Comparison of ENCODE assay signal across 24 mouse cellular contexts in the genomic region with DNA sequence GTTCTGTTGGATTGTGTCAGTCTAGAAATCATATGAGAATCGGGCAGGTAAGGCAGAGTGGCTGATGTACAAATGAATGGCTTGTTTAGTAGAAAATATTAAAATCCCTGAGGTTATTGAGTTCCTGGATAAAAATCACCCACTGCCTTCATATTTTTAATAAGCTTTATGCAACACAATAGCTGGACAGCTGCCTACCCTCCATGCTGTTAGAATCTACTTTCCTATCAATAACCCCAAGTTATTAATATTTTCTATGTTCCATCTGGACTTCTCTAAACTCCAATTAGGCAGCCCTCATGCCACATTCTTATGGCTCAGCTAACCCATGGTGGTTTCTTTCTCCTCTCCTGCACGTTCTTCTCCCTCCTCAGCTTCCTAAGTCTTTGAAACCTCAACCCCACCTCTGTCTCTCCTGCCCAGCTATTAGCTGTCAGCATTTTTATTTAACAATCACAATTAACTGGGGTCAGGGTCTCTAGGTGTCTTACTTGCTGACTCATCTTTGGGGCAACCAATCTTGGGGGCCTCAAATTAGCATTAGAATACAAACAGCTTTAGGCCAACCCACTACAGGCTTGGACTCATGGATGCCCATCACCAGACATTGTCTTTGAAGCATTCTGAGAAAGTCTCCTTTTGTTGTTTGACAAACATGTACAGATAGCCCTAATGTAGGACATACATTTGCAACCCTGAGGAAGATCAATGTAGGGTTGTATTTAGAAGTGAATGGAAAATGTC. TPM values are rescaled to one million over a fixed set of nuclear protein-coding genes. Genes with fewer than 3 reads are reported as not detected.
A peak's percentile ranks its signal among the peaks of the same experiment; 100 is the strongest.
DNase-seq lines count a peak whose midpoint lies in the region.
"Had no signal": no experiment of that assay in that cellular context is flagged by ENCODE, and none has a peak within 500 bp of the region (broad histone marks: within the 10 kb centered on the region; RNA-seq: fewer than 3 reads in every experiment).

No protein-coding gene starts in this region.

- H3K4me3 ChIP-seq in forebrain, embryonic 10.5 days, result no peak overlapping the region
- H3K4me3 ChIP-seq: embryonic facial prominence, embryonic 10.5 days; embryonic facial prominence, embryonic 12.5 days; forebrain, embryonic 13.5 days; forebrain, embryonic 15.5 days had no signal

- WGBS in forebrain, embryonic 10.5 days, result 83% methylated on average over 2 of the region's 2 CpGs

- H3K36me3 ChIP-seq in forebrain, embryonic 10.5 days (replicated peaks), result no peaks in the 10 kb centered on the region
- H3K36me3 ChIP-seq: embryonic facial prominence, embryonic 10.5 days; embryonic facial prominence, embryonic 12.5 days; forebrain, embryonic 15.5 days had no signal

- H3K4me1 ChIP-seq in forebrain, embryonic 10.5 days, result no peaks in the 10 kb centered on the region
- H3K4me1 ChIP-seq: embryonic facial prominence, embryonic 10.5 days; embryonic facial prominence, embryonic 12.5 days; forebrain, embryonic 13.5 days; forebrain, embryonic 15.5 days had no signal

- no peaks in the 10 kb centered on the region for H3K27me3 ChIP-seq in forebrain, embryonic 10.5 days (ENCODE audit: poor library complexity, severe bottlenecking)
- H3K27me3 ChIP-seq: CH12.LX; embryonic facial prominence, embryonic 12.5 days; forebrain, embryonic 13.5 days; forebrain, embryonic 15.5 days; Patski had no signal

- H3K9me3 ChIP-seq in forebrain, embryonic 10.5 days, result no peaks in the 10 kb centered on the region
- H3K9me3 ChIP-seq: embryonic facial prominence, embryonic 10.5 days; embryonic facial prominence, embryonic 12.5 days; forebrain, embryonic 13.5 days; forebrain, embryonic 15.5 days; G1E had no signal

- H3K27ac ChIP-seq in forebrain, embryonic 10.5 days, result no peak overlapping the region
- H3K27ac ChIP-seq: embryonic facial prominence, embryonic 10.5 days; embryonic facial prominence, embryonic 12.5 days; forebrain, embryonic 13.5 days; forebrain, embryonic 15.5 days had no signal

- DNase-seq in layer of hippocampus, adult 11-12 months (ENCODE audit: low spot score), result peak; percentile 66
- no peak for DNase-seq in layer of hippocampus, postnatal 36 days
- DNase-seq in layer of hippocampus, adult 9-10 months (ENCODE audit: low spot score), result peak; percentile 53
- no peak for DNase-seq in layer of hippocampus, adult 8-10 months (ENCODE audit: low spot score in 2 of 2)
- DNase-seq in ES-CJ7 (ENCODE audit: low read depth, low spot score) (peak; percentile 52), R1 (ENCODE audit: low read depth, low spot score) (peak; percentile 30)
- DNase-seq in forebrain, embryonic 10.5 days (ENCODE audit: extremely low spot score, low spot score), result no peak
- DNase-seq: adrenal gland, adult 2 months; adrenal gland, postnatal 10 days; adrenal gland, postnatal 25 days; B cell, adult 2 months; cerebellum, adult 11 months; cerebellum, adult 18-20 months; cerebellum, adult 8-10 months; cerebellum, adult 9-11 months; cerebellum, postnatal 25 days; forebrain, postnatal 0 days had no signal

RNA-seq across cellular contexts. Expression of gene Btbd9, which starts 7.1 kb away (rescaled TPM):
- 100 to 1,000 TPM; 149 to 174 TPM for total RNA-seq in layer of hippocampus, postnatal 36 days (2021)
- 100 to 1,000 TPM; 133 to 171 (median 150) TPM for total RNA-seq in layer of hippocampus, adult 8-10 months (2022)
- polyA plus RNA-seq in forebrain, embryonic 10.5 days (2016; fragmentation: Nextera tagmentation; extraction: Ambion mirVana), result 54.8 and 57.8 TPM in 2 replicates

RNA-seq across cellular contexts. Expression of gene Dnah8, which starts 40.7 kb away (rescaled TPM):
- 1 to 10 TPM; 2.8 to 2.9 TPM for total RNA-seq in layer of hippocampus, postnatal 36 days (2021)
- 1 to 10 TPM; 1.7 to 2.2 (median 2.0) TPM for total RNA-seq in layer of hippocampus, adult 8-10 months (2022)
- 0.68 and 1.1 TPM in 2 replicates for polyA plus RNA-seq in forebrain, embryonic 10.5 days (2016; fragmentation: Nextera tagmentation; extraction: Ambion mirVana)
- polyA plus RNA-seq: Patski had no signal

RNA-seq across cellular contexts. Expression of gene Glo1, which starts 43.2 kb away (rescaled TPM):
- total RNA-seq in layer of hippocampus, postnatal 36 days (2021), result 100 to 1,000 TPM; 184 to 191 TPM
- total RNA-seq in layer of hippocampus, adult 8-10 months (2022), result 100 to 1,000 TPM; 183 to 193 (median 187) TPM
- 258 and 260 TPM in 2 replicates for polyA plus RNA-seq in forebrain, embryonic 10.5 days (2016; fragmentation: Nextera tagmentation; extraction: Ambion mirVana)

Comparison
In these comparisons a context has a peak if more than half of its experiments do, and no peak if none do; other contexts are left out.
1. DNase-seq: peak in layer of hippocampus, adult 11-12 months (single experiment), layer of hippocampus, adult 9-10 months (single experiment), ES-CJ7 (single experiment) and R1 (single experiment); none in layer of hippocampus, postnatal 36 days (0 of 2), layer of hippocampus, adult 8-10 months (0 of 2) and forebrain, embryonic 10.5 days (single experiment).